Mouse (Mus musculus): ENCODE results near the gene Prkar1b. TPM values are rescaled to one million over a fixed set of nuclear protein-coding genes. Genes with fewer than 3 reads are reported as not detected.

The Prkar1b gene
- polyA plus RNA-seq, 1 experiment from 2014 or later, result 368 TPM

- Histone ChIP-seq H3K4me3 (ENCODE audit: low read depth, low read length) (no peak overlapping the region), H3K9me3 (replicated peaks; ENCODE audit: control insufficient read depth, low read length, poor library complexity, severe bottlenecking) (no peaks in the 10 kb centered on the region), H3K27ac (ENCODE audit: low read length) (0 out of 2 replicates have a peak overlapping the region, but pooled peaks have one; percentile 22), H3K36me3 (ENCODE audit: control insufficient read depth, insufficient read depth, low read length) (no peaks in the 10 kb centered on the region), H3K27me3 (ENCODE audit: control insufficient read depth, insufficient read depth, low read depth, low read length) (no peaks in the 10 kb centered on the region), H3K4me2 (ENCODE audit: low read length) (no peak overlapping the region), H3K4me1 (ENCODE audit: control insufficient read depth, insufficient read depth, low read length) (peaks cover 3% of the 10 kb centered on the region; the same call in 1 of the 2 replicates), H3K9ac (ENCODE audit: low read depth, low read length) (no peak overlapping the region)
- WGBS, result 58% methylated on average over 12 of the region's 12 CpGs
- ATAC-seq, result no peak
These were observed 11.4 kb downstream of the Prkar1b start for GRCm38 (mm10) chr5:139138261-139138925.

DNA sequence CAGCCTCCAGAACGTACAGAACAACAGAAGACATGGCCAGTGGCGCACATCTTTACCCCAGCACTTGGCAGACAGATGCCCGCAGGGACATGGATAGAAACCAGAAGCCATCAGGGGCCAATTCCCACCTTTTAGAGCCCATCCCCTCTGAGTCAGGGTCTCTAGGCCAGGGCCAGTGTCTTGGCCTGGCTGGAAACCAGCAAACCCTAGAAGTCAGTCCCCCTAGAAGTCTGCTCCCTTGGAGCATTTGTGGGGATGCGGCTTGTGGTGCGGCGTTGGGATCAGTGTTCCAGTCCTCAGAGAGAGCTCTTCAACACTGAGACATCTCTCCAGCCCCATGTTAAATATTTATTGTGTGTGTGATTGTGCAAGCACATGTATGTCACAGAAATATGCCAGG lies 12.6 kb downstream of the Prkar1b start:
- Histone ChIP-seq H3K4me2 (ENCODE audit: low read length) (no peak overlapping the region), H3K9me3 (replicated peaks; ENCODE audit: control insufficient read depth, low read length, poor library complexity, severe bottlenecking) (no peaks in the 10 kb centered on the region), H3K27ac (ENCODE audit: low read length) (no peak overlapping the region), H3K9ac (ENCODE audit: low read depth, low read length) (no peak overlapping the region), H3K36me3 (ENCODE audit: control insufficient read depth, insufficient read depth, low read length) (no peaks in the 10 kb centered on the region), H3K4me1 (ENCODE audit: control insufficient read depth, insufficient read depth, low read length) (peaks cover 3% of the 10 kb centered on the region; the same call in 1 of the 2 replicates), H3K27me3 (ENCODE audit: control insufficient read depth, insufficient read depth, low read depth, low read length) (no peaks in the 10 kb centered on the region), H3K4me3 (ENCODE audit: low read depth, low read length) (no peak overlapping the region)
- WGBS, result 83% methylated on average over 6 of the region's 6 CpGs
- no peak for ATAC-seq

- Histone ChIP-seq H3K9ac (ENCODE audit: low read depth, low read length) (no peak overlapping the region), H3K36me3 (ENCODE audit: control insufficient read depth, insufficient read depth, low read length) (no peaks in the 10 kb centered on the region), H3K4me1 (ENCODE audit: control insufficient read depth, insufficient read depth, low read length) (peaks cover 3% of the 10 kb centered on the region; the same call in 1 of the 2 replicates), H3K27ac (ENCODE audit: low read length) (no peak overlapping the region), H3K4me2 (ENCODE audit: low read length) (no peak overlapping the region), H3K4me3 (ENCODE audit: low read depth, low read length) (no peak overlapping the region), H3K27me3 (ENCODE audit: control insufficient read depth, insufficient read depth, low read depth, low read length) (no peaks in the 10 kb centered on the region), H3K9me3 (replicated peaks; ENCODE audit: control insufficient read depth, low read length, poor library complexity, severe bottlenecking) (no peaks in the 10 kb centered on the region)
- no peak for ATAC-seq
- WGBS, result 61% methylated on average over 1 of the region's 1 CpGs
These were observed 13.5 kb downstream of the Prkar1b start for GRCm38 (mm10) chr5:139136341-139136740.

DNA sequence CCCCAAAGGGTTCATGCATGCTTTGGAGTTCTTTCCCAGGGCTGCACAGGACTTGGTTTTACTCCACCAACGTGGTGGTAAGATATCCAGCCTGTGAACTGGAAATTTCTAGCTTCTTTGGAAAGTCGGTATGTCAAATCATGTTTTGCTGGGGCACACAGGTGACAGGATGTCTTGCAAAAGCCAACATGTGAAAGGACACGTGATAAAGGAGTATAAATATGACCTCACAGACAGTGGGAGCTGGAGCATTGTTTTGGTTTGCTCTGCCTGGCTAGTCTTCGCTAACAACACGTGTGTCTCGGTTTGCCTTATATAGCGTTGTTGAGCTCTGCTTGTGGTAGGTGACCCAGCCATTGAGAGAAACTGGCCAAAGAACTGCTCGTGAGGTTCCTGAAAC lies 15.3 kb downstream of the Prkar1b start:
- Histone ChIP-seq H3K27me3 (ENCODE audit: control insufficient read depth, insufficient read depth, low read depth, low read length) (no peaks in the 10 kb centered on the region; the same call in 1 of the 2 replicates), H3K9ac (ENCODE audit: low read depth, low read length) (no peak overlapping the region), H3K4me2 (ENCODE audit: low read length) (no peak overlapping the region), H3K36me3 (ENCODE audit: control insufficient read depth, insufficient read depth, low read length) (no peaks in the 10 kb centered on the region), H3K9me3 (replicated peaks; ENCODE audit: control insufficient read depth, low read length, poor library complexity, severe bottlenecking) (no peaks in the 10 kb centered on the region), H3K4me1 (ENCODE audit: control insufficient read depth, insufficient read depth, low read length) (peaks cover 10% of the 10 kb centered on the region), H3K4me3 (ENCODE audit: low read depth, low read length) (no peak overlapping the region), H3K27ac (ENCODE audit: low read length) (no peak overlapping the region)
- no peak for ATAC-seq
- WGBS, result 78% methylated on average over 8 of the region's 8 CpGs

GRCm38 (mm10) chr5:139130351-139130750 lies 19.4 kb downstream of the Prkar1b start:
- Histone ChIP-seq H3K4me1 (ENCODE audit: control insufficient read depth, insufficient read depth, low read length) (peaks cover 18% of the 10 kb centered on the region), H3K4me2 (ENCODE audit: low read length) (peak overlapping the region; percentile 73), H3K27ac (ENCODE audit: low read length) (peak overlapping the region; percentile 91), H3K4me3 (ENCODE audit: low read depth, low read length) (no peak overlapping the region), H3K27me3 (ENCODE audit: control insufficient read depth, insufficient read depth, low read depth, low read length) (no peaks in the 10 kb centered on the region; the same call in 1 of the 2 replicates), H3K36me3 (ENCODE audit: control insufficient read depth, insufficient read depth, low read length) (peaks cover 12% of the 10 kb centered on the region), H3K9ac (ENCODE audit: low read depth, low read length) (peak overlapping the region; percentile 86), H3K9me3 (replicated peaks; ENCODE audit: control insufficient read depth, low read length, poor library complexity, severe bottlenecking) (no peaks in the 10 kb centered on the region)
- 79% methylated on average over 5 of the region's 5 CpGs for WGBS
- ATAC-seq, result no peak

GRCm38 (mm10) chr5:139129572-139130151 lies 20.1 kb downstream of the Prkar1b start:
- peak overlapping the region; percentile 86 for H3K9ac ChIP-seq (ENCODE audit: low read depth, low read length)
- peak; percentile 92 for ATAC-seq

DNA sequence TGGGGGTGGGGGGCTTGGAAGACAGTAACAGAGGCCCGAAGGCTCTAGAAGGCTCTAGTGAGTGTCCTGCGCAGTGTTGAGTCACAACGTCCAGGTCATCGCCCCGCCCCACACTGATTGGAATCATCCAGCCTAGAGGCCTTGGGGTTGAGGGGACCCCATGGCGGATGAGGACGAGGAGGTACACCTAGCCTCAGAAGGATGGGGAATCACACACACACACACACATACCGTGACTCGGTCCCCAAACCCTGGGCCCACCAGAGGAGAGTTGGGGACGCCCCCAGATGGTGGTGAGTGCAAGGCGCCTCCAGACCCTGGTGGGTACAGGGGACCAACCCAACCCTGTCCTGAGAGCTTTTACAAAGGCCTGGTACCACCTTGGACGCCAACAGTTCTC lies 20.7 kb downstream of the Prkar1b start:
- 7% methylated on average over 11 of the region's 12 CpGs for WGBS
- peak; percentile 83 for ATAC-seq

More at GRCm38 (mm10) chr5:139129572-139130151, 20.1 kb downstream of the Prkar1b start:
- peak overlapping the region; percentile 73 for H3K4me2 ChIP-seq (ENCODE audit: low read length)
- H3K4me3 ChIP-seq (ENCODE audit: low read depth, low read length), result peak overlapping the region; percentile 62
- peak overlapping the region; percentile 91 for H3K27ac ChIP-seq (ENCODE audit: low read length)
- 2% methylated on average over 46 of the region's 55 CpGs for WGBS
- H3K27me3 ChIP-seq (ENCODE audit: control insufficient read depth, insufficient read depth, low read depth, low read length), result no peaks in the 10 kb centered on the region; the same call in 1 of the 2 replicates
- H3K36me3 ChIP-seq (ENCODE audit: control insufficient read depth, insufficient read depth, low read length), result peaks cover 14% of the 10 kb centered on the region
- peaks cover 18% of the 10 kb centered on the region for H3K4me1 ChIP-seq (ENCODE audit: control insufficient read depth, insufficient read depth, low read length)
- H3K9me3 ChIP-seq (replicated peaks; ENCODE audit: control insufficient read depth, low read length, poor library complexity, severe bottlenecking), result no peaks in the 10 kb centered on the region

GRCm38 (mm10) chr5:139128476-139129065 lies 21.2 kb downstream of the Prkar1b start:
- peaks cover 16% of the 10 kb centered on the region for H3K36me3 ChIP-seq (ENCODE audit: control insufficient read depth, insufficient read depth, low read length)
- ATAC-seq, result no peak
- peak overlapping the region; percentile 86 for H3K9ac ChIP-seq (ENCODE audit: low read depth, low read length)
- 31% methylated on average over 12 of the region's 12 CpGs for WGBS
- no peaks in the 10 kb centered on the region; the same call in 1 of the 2 replicates for H3K27me3 ChIP-seq (ENCODE audit: control insufficient read depth, insufficient read depth, low read depth, low read length)
- peak overlapping the region; percentile 91 for H3K27ac ChIP-seq (ENCODE audit: low read length)
- no peaks in the 10 kb centered on the region for H3K9me3 ChIP-seq (replicated peaks; ENCODE audit: control insufficient read depth, low read length, poor library complexity, severe bottlenecking)
- H3K4me3 ChIP-seq (ENCODE audit: low read depth, low read length), result peak overlapping the region; percentile 62
- peaks cover 18% of the 10 kb centered on the region for H3K4me1 ChIP-seq (ENCODE audit: control insufficient read depth, insufficient read depth, low read length)
- H3K4me2 ChIP-seq (ENCODE audit: low read length), result peak overlapping the region; percentile 73

More for the DNA sequence above, 20.7 kb downstream of the Prkar1b start:
- Histone ChIP-seq H3K4me3 (ENCODE audit: low read depth, low read length) (peak overlapping the region; percentile 62), H3K27me3 (ENCODE audit: control insufficient read depth, insufficient read depth, low read depth, low read length) (no peaks in the 10 kb centered on the region; the same call in 1 of the 2 replicates), H3K9me3 (replicated peaks; ENCODE audit: control insufficient read depth, low read length, poor library complexity, severe bottlenecking) (no peaks in the 10 kb centered on the region), H3K36me3 (ENCODE audit: control insufficient read depth, insufficient read depth, low read length) (peaks cover 14% of the 10 kb centered on the region), H3K4me1 (ENCODE audit: control insufficient read depth, insufficient read depth, low read length) (peaks cover 18% of the 10 kb centered on the region), H3K4me2 (ENCODE audit: low read length) (peak overlapping the region; percentile 73), H3K27ac (ENCODE audit: low read length) (peak overlapping the region; percentile 91), H3K9ac (ENCODE audit: low read depth, low read length) (peak overlapping the region; percentile 86)

DNA sequence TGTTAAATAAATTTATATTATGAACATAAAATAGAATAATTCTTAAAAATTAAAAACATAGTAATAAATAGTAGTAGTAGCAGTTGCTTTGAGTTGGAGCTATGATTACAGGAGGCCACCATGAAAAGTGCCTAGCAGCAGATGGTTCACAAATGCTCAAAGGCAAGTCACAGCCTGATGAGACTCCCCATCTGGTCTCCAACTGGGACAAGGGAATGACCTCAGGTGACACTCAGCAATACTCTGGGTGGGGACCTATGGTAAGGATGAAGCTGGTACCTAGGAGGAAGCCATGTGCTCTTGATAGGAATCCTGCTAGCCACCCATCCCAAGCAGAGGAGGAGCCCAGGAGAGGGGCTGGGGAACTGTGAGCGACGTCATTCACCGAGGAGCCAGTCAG lies 24.1 kb downstream of the Prkar1b start:
- no peaks in the 10 kb centered on the region; the same call in 1 of the 2 replicates for H3K27me3 ChIP-seq (ENCODE audit: control insufficient read depth, insufficient read depth, low read depth, low read length)
- no peak overlapping the region for H3K27ac ChIP-seq (ENCODE audit: low read length)
- 73% methylated on average over 3 of the region's 3 CpGs for WGBS
- H3K36me3 ChIP-seq (ENCODE audit: control insufficient read depth, insufficient read depth, low read length), result peaks cover 25% of the 10 kb centered on the region
- H3K4me3 ChIP-seq (ENCODE audit: low read depth, low read length), result no peak overlapping the region
- H3K4me2 ChIP-seq (ENCODE audit: low read length), result no peak overlapping the region
- H3K9me3 ChIP-seq (replicated peaks; ENCODE audit: control insufficient read depth, low read length, poor library complexity, severe bottlenecking), result no peaks in the 10 kb centered on the region
- H3K4me1 ChIP-seq (ENCODE audit: control insufficient read depth, insufficient read depth, low read length), result peaks cover 18% of the 10 kb centered on the region
- no peak for ATAC-seq
- no peak overlapping the region for H3K9ac ChIP-seq (ENCODE audit: low read depth, low read length)
